In the genomic region with DNA sequence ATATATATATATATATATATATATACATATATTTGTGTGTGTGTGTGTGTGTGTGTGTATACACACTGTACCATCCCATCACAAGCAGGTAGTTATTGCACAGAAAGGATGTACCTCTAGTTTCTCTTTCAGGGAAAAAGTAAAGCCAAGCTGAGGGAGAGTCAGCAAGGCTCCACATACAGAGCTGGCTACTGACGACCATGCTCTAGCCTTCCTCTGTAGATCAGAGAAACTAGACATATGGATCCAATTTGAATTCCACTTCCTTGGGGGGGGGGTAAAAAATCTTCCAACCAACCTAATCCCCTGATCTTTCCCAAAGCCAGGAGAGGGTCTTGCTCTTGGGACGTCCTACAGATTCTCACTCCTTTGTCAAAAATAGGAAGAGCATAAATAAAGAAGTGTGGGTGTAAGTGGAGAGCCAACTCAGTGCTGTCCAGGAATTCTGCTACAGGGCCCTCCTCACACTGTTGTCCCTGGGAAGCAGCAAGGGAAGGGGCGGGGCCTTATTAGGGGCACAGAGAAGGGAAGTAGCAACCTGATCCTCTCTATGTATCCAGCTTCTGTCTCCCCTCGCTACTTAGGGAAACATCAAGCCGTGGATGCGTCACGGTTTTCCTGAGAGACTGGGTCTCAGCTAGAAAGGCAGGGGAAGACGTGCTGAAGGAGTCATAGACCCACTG, we compare ENCODE assay signal across 13 mouse cellular contexts. TPM values are rescaled to one million over a fixed set of nuclear protein-coding genes. Genes with fewer than 3 reads are reported as not detected.
A peak's percentile ranks its signal among the peaks of the same experiment; 100 is the strongest.
DNase-seq lines count a peak whose midpoint lies in the region; ATAC-seq and TF ChIP-seq lines count a peak whose summit lies in the region.
"Had no signal": no experiment of that assay in that cellular context is flagged by ENCODE, and none has a peak within 500 bp of the region (broad histone marks: within the 10 kb centered on the region; RNA-seq: fewer than 3 reads in every experiment).

No protein-coding gene starts in this region.

- no peak for ATAC-seq in forebrain, embryonic 11.5 days (replicated peaks; ENCODE audit: low FRiP score)
- ATAC-seq in forebrain, postnatal 0 days = no peak
- peak; percentile 91 for ATAC-seq in lung, embryonic 14.5 days (ENCODE audit: insufficient read depth)
- peak; percentile 57; the same call in 1 of the 2 replicates for ATAC-seq in limb, embryonic 15.5 days (ENCODE audit: insufficient number of reproducible peaks, low FRiP score, low TSS enrichment, low read depth)

- TF ChIP-seq CTCF in forebrain, postnatal 0 days (IDR thresholded peaks at IDR 0.05; ENCODE audit: low read depth) = no peak
- no peak for TF ChIP-seq CTCF in lung, embryonic 14.5 days (IDR thresholded peaks at IDR 0.05; ENCODE audit: low read depth)
- TF ChIP-seq CTCF in lung, adult 2 months (IDR thresholded peaks at IDR 0.05; ENCODE audit: insufficient read depth, low read length) = no peak
- no peak for TF ChIP-seq CTCF in left cerebral cortex, adult 2 months (IDR thresholded peaks at IDR 0.05)

- no peaks in the 10 kb centered on the region for H3K36me3 ChIP-seq in forebrain, embryonic 11.5 days (ENCODE audit: control insufficient read depth, insufficient read depth, low read length)
- no peaks in the 10 kb centered on the region for H3K36me3 ChIP-seq in forebrain, postnatal 0 days (ENCODE audit: insufficient read depth)
- no peaks in the 10 kb centered on the region for H3K36me3 ChIP-seq in lung, embryonic 14.5 days (ENCODE audit: insufficient read depth)
- no peaks in the 10 kb centered on the region for H3K36me3 ChIP-seq in embryonic facial prominence, embryonic 10.5 days (replicated peaks)
- no peaks in the 10 kb centered on the region for H3K36me3 ChIP-seq in limb, embryonic 15.5 days

- no peaks in the 10 kb centered on the region for H3K27me3 ChIP-seq in forebrain, embryonic 11.5 days (ENCODE audit: control insufficient read depth, insufficient read depth, low read length)
- no peaks in the 10 kb centered on the region for H3K27me3 ChIP-seq in forebrain, postnatal 0 days (ENCODE audit: insufficient read depth, low read length)
- H3K27me3 ChIP-seq in lung, embryonic 14.5 days (ENCODE audit: insufficient read depth, low read length) = no peaks in the 10 kb centered on the region
- no peaks in the 10 kb centered on the region for H3K27me3 ChIP-seq in embryonic facial prominence, embryonic 10.5 days (replicated peaks; ENCODE audit: low read depth, poor library complexity, severe bottlenecking)
- H3K27me3 ChIP-seq in limb, embryonic 15.5 days = no peaks in the 10 kb centered on the region

- no peak overlapping the region for H3K27ac ChIP-seq in forebrain, embryonic 11.5 days (ENCODE audit: low read depth, low read length)
- H3K27ac ChIP-seq in forebrain, postnatal 0 days (ENCODE audit: low read depth, low read length) = no peak overlapping the region
- H3K27ac ChIP-seq in lung, embryonic 14.5 days (ENCODE audit: low read depth) = no peak overlapping the region
- peak overlapping the region; percentile 87 for H3K27ac ChIP-seq in embryonic facial prominence, embryonic 10.5 days (replicated peaks)
- H3K27ac ChIP-seq in limb, embryonic 15.5 days = peak overlapping the region; percentile 28; the same call in 1 of the 2 replicates
- H3K27ac ChIP-seq in left cerebral cortex, adult 2 months = no peak overlapping the region

- H3K4me2 ChIP-seq in forebrain, embryonic 11.5 days (ENCODE audit: low read depth, low read length, severe bottlenecking) = no peak overlapping the region
- no peak overlapping the region for H3K4me2 ChIP-seq in forebrain, postnatal 0 days (ENCODE audit: low read depth)
- H3K4me2 ChIP-seq in lung, embryonic 14.5 days = 0 out of 2 replicates have a peak overlapping the region, but pooled peaks have one; percentile 11
- H3K4me2 ChIP-seq in limb, embryonic 15.5 days = 0 out of 2 replicates have a peak overlapping the region, but pooled peaks have one; percentile 3
- H3K4me2 ChIP-seq: liver, embryonic 11.5 days had no signal

- TF ChIP-seq POLR2A in lung, adult 2 months (IDR thresholded peaks at IDR 0.05; ENCODE audit: borderline replicate concordance, extremely low read depth, low read depth, low read length) = no peak

- H3K4me3 ChIP-seq in forebrain, embryonic 11.5 days (ENCODE audit: low read depth, low read length) = no peak overlapping the region
- no peak overlapping the region for H3K4me3 ChIP-seq in forebrain, postnatal 0 days (ENCODE audit: low read depth, low read length)
- H3K4me3 ChIP-seq in lung, embryonic 14.5 days (ENCODE audit: low read depth, low read length) = no peak overlapping the region
- no peak overlapping the region for H3K4me3 ChIP-seq in lung, adult 2 months (replicated peaks; ENCODE audit: extremely low read depth, low read depth, low read length)
- H3K4me3 ChIP-seq in embryonic facial prominence, embryonic 10.5 days = peak overlapping the region; percentile 34; the same call in 1 of the 2 replicates
- H3K4me3 ChIP-seq in limb, embryonic 15.5 days = no peak overlapping the region
- no peak overlapping the region for H3K4me3 ChIP-seq in left cerebral cortex, adult 2 months

- H3K9ac ChIP-seq in forebrain, embryonic 11.5 days (ENCODE audit: low read length) = no peak overlapping the region
- H3K9ac ChIP-seq in forebrain, postnatal 0 days = no peak overlapping the region
- H3K9ac ChIP-seq in lung, embryonic 14.5 days = no peak overlapping the region
- no peak overlapping the region for H3K9ac ChIP-seq in limb, embryonic 15.5 days

- H3K4me1 ChIP-seq in forebrain, embryonic 11.5 days (replicated peaks; ENCODE audit: control insufficient read depth, insufficient read depth, low read length) = no peaks in the 10 kb centered on the region; the same call in 1 of the 2 replicates
- 0 out of 2 replicates have a peak, but pooled peaks cover 3% of the 10 kb centered on the region for H3K4me1 ChIP-seq in forebrain, postnatal 0 days (ENCODE audit: insufficient read depth)
- H3K4me1 ChIP-seq in lung, embryonic 14.5 days (ENCODE audit: insufficient read depth) = no peaks in the 10 kb centered on the region
- H3K4me1 ChIP-seq in lung, adult 2 months (ENCODE audit: control insufficient read depth, insufficient read depth, low read length) = no peaks in the 10 kb centered on the region
- peaks cover 39% of the 10 kb centered on the region for H3K4me1 ChIP-seq in embryonic facial prominence, embryonic 10.5 days
- peaks cover 18% of the 10 kb centered on the region for H3K4me1 ChIP-seq in limb, embryonic 15.5 days

- peak; percentile 62 for DNase-seq in forebrain, embryonic 11.5 days (ENCODE audit: low spot score)
- DNase-seq in forebrain, postnatal 0 days = no peak
- DNase-seq in lung, embryonic 14.5 days = peak; percentile 61
- DNase-seq in lung, adult 2 months = no peak
- peak; percentile 84 for DNase-seq in embryonic facial prominence, embryonic 10.5 days (ENCODE audit: low spot score)
- no peak for DNase-seq in B cell, adult 2 months
- DNase-seq in left cerebral cortex, adult 2 months (ENCODE audit: extremely low spot score in 1 of 2, low spot score in 2 of 2) = no peak
- DNase-seq: adrenal gland, postnatal 25 days; cerebellum, adult 18-20 months; spleen, adult 18-20 months had no signal

- WGBS in forebrain, embryonic 11.5 days = 32% methylated on average over 8 of the region's 8 CpGs
- WGBS in forebrain, postnatal 0 days = 42% methylated on average over 8 of the region's 8 CpGs
- 20% methylated on average over 8 of the region's 8 CpGs for WGBS in lung, embryonic 14.5 days
- WGBS in lung, adult 2 months = 24% methylated on average over 8 of the region's 8 CpGs
- WGBS in embryonic facial prominence, embryonic 10.5 days = 17% methylated on average over 8 of the region's 8 CpGs
- 6% methylated on average over 8 of the region's 8 CpGs for WGBS in limb, embryonic 15.5 days

- intact Hi-C loops in left cerebral cortex, adult 2 months (cut with DNase I) = no loop called here

- H3K9me3 ChIP-seq in forebrain, embryonic 11.5 days (ENCODE audit: control insufficient read depth, low read length) = no peaks in the 10 kb centered on the region
- no peaks in the 10 kb centered on the region for H3K9me3 ChIP-seq in forebrain, postnatal 0 days (ENCODE audit: low read length)
- H3K9me3 ChIP-seq in lung, embryonic 14.5 days (ENCODE audit: low read depth, low read length) = no peaks in the 10 kb centered on the region
- no peaks in the 10 kb centered on the region for H3K9me3 ChIP-seq in embryonic facial prominence, embryonic 10.5 days
- H3K9me3 ChIP-seq in limb, embryonic 15.5 days = no peaks in the 10 kb centered on the region

RNA-seq across cellular contexts. Expression of gene Kcna6, which starts 15.4 kb away (rescaled TPM):
- 3.6 and 4.8 TPM in 2 replicates for polyA plus RNA-seq in forebrain, embryonic 11.5 days (2014; fragmentation: Nextera tagmentation; extraction: Ambion mirVana)
- total RNA-seq in forebrain, postnatal 0 days (2014; rRNA removed) = 49.2 and 49.6 TPM in 2 replicates
- 14.4 and 19.9 TPM in 2 replicates for polyA plus RNA-seq in forebrain, postnatal 0 days (2015; fragmentation: Nextera tagmentation; extraction: Ambion mirVana)
- 1.4 and 1.5 TPM in 2 replicates for polyA plus RNA-seq in lung, embryonic 14.5 days (2014; fragmentation: Nextera tagmentation; extraction: Ambion mirVana)
- polyA plus RNA-seq in lung, adult 2 months (2012; rRNA removed) = 0.31 and 0.93 TPM in 2 replicates
- polyA plus RNA-seq in embryonic facial prominence, embryonic 10.5 days (2016; fragmentation: Nextera tagmentation; extraction: Ambion mirVana) = 6.7 and 8.1 TPM in 2 replicates
- 8.4 and 8.5 TPM in 2 replicates for polyA plus RNA-seq in limb, embryonic 15.5 days (2015; fragmentation: Nextera tagmentation; extraction: Ambion mirVana)
- 10 to 100 TPM; 56.3 to 65.4 TPM for total RNA-seq in left cerebral cortex, adult 2 months (2021)
- total RNA-seq: megakaryocyte, adult 5-6 weeks had no signal

Comparison
In these comparisons a context has a peak if more than half of its experiments do, and no peak if none do; other contexts are left out.
1. DNase-seq: peak in forebrain, embryonic 11.5 days (single experiment), lung, embryonic 14.5 days (single experiment) and embryonic facial prominence, embryonic 10.5 days (single experiment); none in forebrain, postnatal 0 days (single experiment), lung, adult 2 months (single experiment), B cell, adult 2 months (0 of 2) and left cerebral cortex, adult 2 months (0 of 2).
2. ATAC-seq: peak in lung, embryonic 14.5 days (single experiment) and limb, embryonic 15.5 days (single experiment); none in forebrain, embryonic 11.5 days (single experiment) and forebrain, postnatal 0 days (single experiment).
3. H3K27ac ChIP-seq: peak in embryonic facial prominence, embryonic 10.5 days (single experiment) and limb, embryonic 15.5 days (single experiment); none in forebrain, embryonic 11.5 days (single experiment), forebrain, postnatal 0 days (single experiment), lung, embryonic 14.5 days (single experiment) and left cerebral cortex, adult 2 months (single experiment).
4. H3K4me2 ChIP-seq: peak in lung, embryonic 14.5 days (single experiment) and limb, embryonic 15.5 days (single experiment); none in forebrain, embryonic 11.5 days (single experiment) and forebrain, postnatal 0 days (single experiment).